Mouse (Mus musculus) CH12.LX (cell line): ENCODE measurements around the gene Sh3rf1.

ENCODE experiments used
- E2F4 ChIP-seq: IDR thresholded peaks from 2 replicates; pipeline ENCODE4 v1.6.1; 2011; ENCODE audit warnings: low read depth, low read length, improper control_type of control experiment; ENCODE audit not compliant: insufficient replicate concordance
- ELF1 ChIP-seq: IDR thresholded peaks from 2 replicates; pipeline ENCODE4 v1.6.1; 2014; ENCODE audit warnings: low read depth, mild to moderate bottlenecking, inconsistent platforms, low read length, improper control_type of control experiment
- MAX ChIP-seq: IDR thresholded peaks from 2 replicates; pipeline ENCODE4 v1.6.1; 2011; ENCODE audit warnings: low read length, improper control_type of control experiment
- SMC3 ChIP-seq: IDR thresholded peaks from 2 replicates; pipeline ENCODE4 v1.6.1; 2011; ENCODE audit warnings: low read depth, low read length, improper control_type of control experiment
- TBP ChIP-seq: conservative IDR thresholded peaks from 2 replicates; pipeline ENCODE4 v1.6.1; 2011; ENCODE audit warnings: low read depth, low read length, improper control_type of control experiment

- TF ChIP-seq SMC3 (no peak), ELF1 (no peak), MAX (no peak), TBP (no peak), E2F4 (no peak)
These were observed 219.3 kb downstream of the Sh3rf1 start for GRCm38 (mm10) chr8:61442988-61443387.
